Mouse (Mus musculus) inflammation-experienced regulatory T-cells, adult 6 months (primary cell): ENCODE results near the gene Phactr1. TPM values are rescaled to one million over a fixed set of nuclear protein-coding genes. Genes with fewer than 3 reads are reported as not detected.

Experiments used
- ATAC-seq: one replicate; pipeline ENCODE4 v1.8.0; 2017
- polyA plus RNA-seq, 3 experiments: library from polyadenylated mRNA; unstranded; fragments of 100-300 nt; shearing (Covaris generic); gene quantifications; one replicate each; pipeline ENCODE4 v1.2.1; 2017

Gene Phactr1
- under 1 TPM in 1 of 3 experiments, not detected in 2; 0.58 TPM for polyA plus RNA-seq

- ATAC-seq = no peak
Measured at GRCm38 (mm10) chr13:42680391-42680994, at the start of gene Phactr1. TSS of gene Phactr1 (plus strand) at chr13:42680623.

- no peak for ATAC-seq
Measured at GRCm38 (mm10) chr13:42634908-42635307, 45.5 kb upstream of the Phactr1 start.

GRCm38 (mm10) chr13:42650228-42650627 is 30.2 kb upstream of the Phactr1 start:
- ATAC-seq = no peak

- ATAC-seq = no peak
Measured at GRCm38 (mm10) chr13:42656643-42657315, 23.6 kb upstream of the Phactr1 start.

GRCm38 (mm10) chr13:42671651-42672290 is 8.7 kb upstream of the Phactr1 start:
- ATAC-seq = no peak

- no peak for ATAC-seq
Measured at GRCm38 (mm10) chr13:42681299-42681698, 876 bp downstream of the Phactr1 start.

GRCm38 (mm10) chr13:42684181-42684580 is 3.8 kb downstream of the Phactr1 start:
- ATAC-seq = no peak

GRCm38 (mm10) chr13:42692233-42692632 is 11.8 kb downstream of the Phactr1 start:
- no peak for ATAC-seq

- no peak for ATAC-seq
Measured at GRCm38 (mm10) chr13:42696641-42697040, 16.2 kb downstream of the Phactr1 start.

GRCm38 (mm10) chr13:42709148-42709547 is 28.7 kb downstream of the Phactr1 start:
- no peak for ATAC-seq

GRCm38 (mm10) chr13:42709611-42710331 is 29.3 kb downstream of the Phactr1 start:
- ATAC-seq = no peak

GRCm38 (mm10) chr13:42711510-42711909 is 31.1 kb downstream of the Phactr1 start:
- no peak for ATAC-seq

- ATAC-seq = no peak
Measured at GRCm38 (mm10) chr13:42719401-42719800, 39.0 kb downstream of the Phactr1 start.

GRCm38 (mm10) chr13:42720135-42720534 is 39.7 kb downstream of the Phactr1 start:
- no peak for ATAC-seq

GRCm38 (mm10) chr13:42720648-42721047 is 40.2 kb downstream of the Phactr1 start:
- ATAC-seq = no peak

GRCm38 (mm10) chr13:42724011-42724410 is 43.6 kb downstream of the Phactr1 start:
- no peak for ATAC-seq

- ATAC-seq = no peak
Measured at GRCm38 (mm10) chr13:42725709-42726231, 45.3 kb downstream of the Phactr1 start.

GRCm38 (mm10) chr13:42737486-42737885 is 57.1 kb downstream of the Phactr1 start:
- no peak for ATAC-seq

- ATAC-seq = no peak
Measured at GRCm38 (mm10) chr13:42738152-42738551, 57.7 kb downstream of the Phactr1 start.

GRCm38 (mm10) chr13:42742226-42742625 is 61.8 kb downstream of the Phactr1 start:
- ATAC-seq = no peak

GRCm38 (mm10) chr13:42744467-42744866 is 64.0 kb downstream of the Phactr1 start:
- no peak for ATAC-seq

- no peak for ATAC-seq
Measured at GRCm38 (mm10) chr13:42757654-42758400, 77.4 kb downstream of the Phactr1 start.
